Mouse (Mus musculus) liver, postnatal 0 days (tissue): ENCODE measurements around the gene Rorb.

Experiments
- CTCF ChIP-seq: sonication (generic); IDR thresholded peaks from 2 replicates; pipeline ENCODE4 v1.5.1; 2016; ENCODE audit warnings: antibody characterized with exemption, low read depth
- EP300 ChIP-seq: IDR thresholded peaks from 2 replicates; pipeline ENCODE4 v1.6.1; 2016; ENCODE audit warnings: antibody characterized with exemption, low read depth, mild to moderate bottlenecking

DNA sequence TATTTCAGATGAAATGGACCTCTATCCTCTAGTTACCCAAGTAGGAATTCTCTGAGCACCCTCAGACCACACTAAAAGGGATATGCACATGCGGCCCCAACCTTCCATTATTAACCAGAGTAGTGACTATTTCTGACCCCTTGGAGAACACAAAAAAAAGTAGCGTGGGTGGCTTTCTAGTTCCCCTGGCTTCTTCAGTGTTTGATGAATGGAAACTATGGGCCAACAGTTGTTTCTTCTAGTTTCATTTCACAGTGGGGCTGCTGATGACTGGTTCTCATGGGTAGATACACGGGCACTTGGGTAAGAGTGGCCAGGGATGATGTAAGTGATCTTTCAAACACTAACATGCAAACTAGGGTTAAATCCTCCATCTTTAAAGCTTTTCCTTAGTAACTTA is 165.7 kb downstream of the Rorb start:
- TF ChIP-seq CTCF (no peak), EP300 (no peak)
